Mouse (Mus musculus) cerebellum, postnatal 36 days (tissue): ENCODE measurements around the gene Ifne.
A peak's percentile ranks its signal among the peaks of the same experiment; 100 is the strongest.
"Not testable (repeated sequence)": the region's sequence is repeated elsewhere in the genome, so short reads cannot be mapped to it uniquely, and the experiment has no call there.

Experiments
- DNase-seq, 2 experiments: peaks; one replicate each; pipeline ENCODE4 v3.0.0; 2021 to 2022; ENCODE audit warnings: mixed read lengths in 2 of 2

Ifne gene

GRCm38 (mm10) chr4:88867366-88867925, 12.6 kb downstream of the Ifne start:
- peak; percentile 67 to 70 for DNase-seq

GRCm38 (mm10) chr4:88865011-88865569, 14.9 kb downstream of the Ifne start:
- DNase-seq: no peak

- DNase-seq: no peak
Measured at GRCm38 (mm10) chr4:88864599-88864998, 15.4 kb downstream of the Ifne start.

GRCm38 (mm10) chr4:88863309-88863708, 16.7 kb downstream of the Ifne start:
- DNase-seq: no peak

GRCm38 (mm10) chr4:88859214-88859613, 20.8 kb downstream of the Ifne start:
- no peak for DNase-seq

- no peak for DNase-seq
Measured at GRCm38 (mm10) chr4:88851026-88851763, 28.8 kb downstream of the Ifne start.

GRCm38 (mm10) chr4:88849698-88850097, 30.3 kb downstream of the Ifne start, which contains the start of gene Ifna1:
Ifna1 (plus strand) TSS chr4:88850087.
- DNase-seq: no peak

GRCm38 (mm10) chr4:88845334-88845733, 34.7 kb downstream of the Ifne start:
- no peak for DNase-seq

GRCm38 (mm10) chr4:88841438-88841911, 38.5 kb downstream of the Ifne start, which contains the start of gene Ifna4:
Ifna4 (plus strand) TSS chr4:88841861.
- DNase-seq: no peak

GRCm38 (mm10) chr4:88840058-88840457, 39.9 kb downstream of the Ifne start:
- no peak for DNase-seq

- no peak for DNase-seq
Measured at GRCm38 (mm10) chr4:88838828-88839227, 41.2 kb downstream of the Ifne start.

- not testable (repeated sequence) for DNase-seq
Measured at GRCm38 (mm10) chr4:88835225-88835624, 44.8 kb downstream of the Ifne start, which contains the start of gene Ifna5. Ifna5 (plus strand) TSS chr4:88835525.

- DNase-seq: peak in 1 of 2 experiments; percentile 15
Measured at GRCm38 (mm10) chr4:88830523-88830922, 49.5 kb downstream of the Ifne start.
